Mouse (Mus musculus): ENCODE results near the gene Pptc7. TPM values are rescaled to one million over a fixed set of nuclear protein-coding genes. Genes with fewer than 3 reads are reported as not detected.

The Pptc7 gene
- polyA plus RNA-seq, 2 experiments = 8.9 to 11.5 TPM

- Histone ChIP-seq H3K4me3 (replicated peaks; ENCODE audit: low read length) (no peak overlapping the region), H3K9ac (ENCODE audit: low read depth, low read length, severe bottlenecking) (no peak overlapping the region), H3K27ac (replicated peaks; ENCODE audit: low read depth, low read length) (no peak overlapping the region), H3K27me3 (ENCODE audit: control insufficient read depth, insufficient read depth, low read length) (no peaks in the 10 kb centered on the region), H3K4me2 (replicated peaks; ENCODE audit: low read depth, low read length, severe bottlenecking) (no peak overlapping the region), H3K4me1 (ENCODE audit: control insufficient read depth, insufficient read depth, low read length) (no peaks in the 10 kb centered on the region), H3K36me3 (ENCODE audit: control insufficient read depth, insufficient read depth, low read length) (no peaks in the 10 kb centered on the region), H3K9me3 (ENCODE audit: control insufficient read depth, low read length) (no peaks in the 10 kb centered on the region)
- DNase-seq (ENCODE audit: low spot score) = no peak
- no peak for TF ChIP-seq POLR2A (IDR thresholded peaks at IDR 0.05; ENCODE audit: borderline replicate concordance, extremely low read depth, insufficient read depth, insufficient read length)
- WGBS = 74% methylated on average over 4 of the region's 4 CpGs
- ATAC-seq (ENCODE audit: low FRiP score, low read depth) = no peak
These were observed 61.6 kb downstream of the Pptc7 start for GRCm38 (mm10) chr5:122345777-122346176.

DNA sequence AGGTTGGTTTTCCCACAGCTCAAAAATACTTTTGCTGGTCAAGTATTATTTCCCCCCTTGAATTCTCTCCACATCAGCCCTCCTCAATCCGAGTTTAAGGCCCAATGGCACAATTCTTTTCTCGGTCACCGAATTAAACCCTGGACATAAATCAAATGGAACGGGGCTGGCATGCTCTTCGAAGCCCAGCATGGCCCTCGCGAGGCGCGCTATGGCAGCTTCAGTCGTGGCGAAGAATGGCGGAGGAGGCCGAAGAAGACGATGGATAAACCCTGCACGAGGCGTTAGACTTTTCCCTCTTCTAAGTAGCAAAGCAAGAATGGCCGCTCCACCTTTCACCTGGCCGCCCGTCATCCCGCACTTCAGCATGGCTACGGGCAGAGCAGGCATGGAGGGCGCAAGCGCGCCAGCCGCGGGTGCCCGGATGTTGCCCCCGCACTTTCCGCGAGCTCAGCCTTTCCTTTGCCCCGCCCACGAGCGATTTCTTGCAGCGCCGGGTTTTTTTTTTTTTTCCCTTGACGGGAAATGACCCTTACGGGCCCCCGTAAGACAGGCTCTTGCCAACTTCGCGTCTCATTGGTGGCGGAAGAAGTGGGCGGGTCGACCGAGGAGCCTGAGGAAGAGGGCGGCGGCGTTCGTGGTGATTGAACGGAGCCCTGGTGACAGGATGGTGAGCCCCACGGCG, 69.8 kb downstream of the Pptc7 start, which contains the start of the genes Rad9b and Vps29:
TSS of gene Rad9b (minus strand) at position 427 of the 685 bp plus-strand sequence.
TSS of gene Vps29 (plus strand) at position 563 of the 685 bp plus-strand sequence.
- H3K9me3 ChIP-seq (ENCODE audit: control insufficient read depth, low read length) = no peaks in the 10 kb centered on the region
- H3K9ac ChIP-seq (ENCODE audit: low read depth, low read length, severe bottlenecking) = peak within 1 kb of the TSS; percentile 91
- peak; percentile 93 for ATAC-seq (ENCODE audit: low FRiP score, low read depth)
- DNase-seq (ENCODE audit: low spot score) = peak; percentile 97
- WGBS = 1% methylated on average over 47 of the region's 51 CpGs
- H3K27ac ChIP-seq (replicated peaks; ENCODE audit: low read depth, low read length) = peak within 1 kb of the TSS; percentile 43; the same call in 1 of the 2 replicates
- H3K36me3 ChIP-seq (ENCODE audit: control insufficient read depth, insufficient read depth, low read length) = 0 out of 2 replicates have a peak, but pooled peaks cover 1% of the 10 kb centered on the region
- H3K4me2 ChIP-seq (replicated peaks; ENCODE audit: low read depth, low read length, severe bottlenecking) = peak within 1 kb of the TSS; percentile 79
- no peaks in the 10 kb centered on the region for H3K27me3 ChIP-seq (ENCODE audit: control insufficient read depth, insufficient read depth, low read length)
- peak within 1 kb of the TSS; percentile 94 for H3K4me3 ChIP-seq (replicated peaks; ENCODE audit: low read length)
- H3K4me1 ChIP-seq (ENCODE audit: control insufficient read depth, insufficient read depth, low read length) = peaks cover 6% of the 10 kb centered on the region; the same call in 1 of the 2 replicates
- TF ChIP-seq POLR2A (IDR thresholded peaks at IDR 0.05; ENCODE audit: borderline replicate concordance, extremely low read depth, insufficient read depth, insufficient read length) = peak; percentile 78; the same call in 1 of the 2 replicates

GRCm38 (mm10) chr5:122354492-122355067, 70.4 kb downstream of the Pptc7 start:
- Histone ChIP-seq H3K4me2 (replicated peaks; ENCODE audit: low read depth, low read length, severe bottlenecking) (peak overlapping the region; percentile 79), H3K4me1 (ENCODE audit: control insufficient read depth, insufficient read depth, low read length) (peaks cover 6% of the 10 kb centered on the region; the same call in 1 of the 2 replicates), H3K27me3 (ENCODE audit: control insufficient read depth, insufficient read depth, low read length) (no peaks in the 10 kb centered on the region), H3K27ac (replicated peaks; ENCODE audit: low read depth, low read length) (0 out of 2 replicates have a peak overlapping the region, but pooled peaks have one; percentile 43), H3K4me3 (replicated peaks; ENCODE audit: low read length) (peak overlapping the region; percentile 94), H3K36me3 (ENCODE audit: control insufficient read depth, insufficient read depth, low read length) (peaks cover 4% of the 10 kb centered on the region; the same call in 1 of the 2 replicates), H3K9ac (ENCODE audit: low read depth, low read length, severe bottlenecking) (peak overlapping the region; percentile 91), H3K9me3 (ENCODE audit: control insufficient read depth, low read length) (no peaks in the 10 kb centered on the region)
- no peak for TF ChIP-seq POLR2A (IDR thresholded peaks at IDR 0.05; ENCODE audit: borderline replicate concordance, extremely low read depth, insufficient read depth, insufficient read length)
- DNase-seq (ENCODE audit: low spot score) (no peak), ATAC-seq (ENCODE audit: low FRiP score, low read depth) (peak; percentile 61)
- under 1% methylated on average over 33 of the region's 57 CpGs for WGBS

DNA sequence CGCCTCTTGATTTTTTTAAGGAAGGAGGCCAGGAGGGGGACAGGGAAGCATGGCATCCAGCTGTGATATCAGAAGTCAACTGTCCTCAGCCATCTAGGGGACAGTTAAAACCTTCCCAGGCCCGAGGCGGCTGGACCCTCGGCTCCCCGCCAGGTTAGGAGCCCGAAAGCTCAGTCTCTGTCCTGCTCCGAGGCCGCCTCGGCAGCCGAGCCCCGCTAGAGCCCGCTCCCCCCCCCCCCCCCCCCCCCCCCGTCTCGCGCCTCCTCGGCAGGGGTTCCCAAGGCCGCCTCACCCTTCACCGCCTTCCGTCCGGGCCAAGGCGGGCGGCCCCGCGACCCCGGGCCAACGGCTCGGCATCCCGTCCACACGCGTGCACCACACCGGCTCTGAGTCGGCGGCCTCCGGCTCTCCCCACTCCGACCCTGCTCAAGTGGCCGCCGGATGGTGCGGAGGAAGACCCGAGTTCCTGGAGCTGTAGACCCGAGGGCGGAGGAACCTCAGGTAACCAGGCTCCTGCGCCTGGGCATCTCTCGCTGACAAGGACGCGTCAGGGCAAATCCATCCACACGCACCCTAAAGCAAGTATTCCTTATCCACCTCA, 87.5 kb downstream of the Pptc7 start, which contains the start of gene Gpn3:
TSS of gene Gpn3 (plus strand) at position 286 of the 601 bp plus-strand sequence.
- Histone ChIP-seq H3K27me3 (ENCODE audit: control insufficient read depth, insufficient read depth, low read length) (no peaks in the 10 kb centered on the region), H3K4me3 (replicated peaks; ENCODE audit: low read length) (peak within 1 kb of the TSS; percentile 86), H3K9me3 (ENCODE audit: control insufficient read depth, low read length) (no peaks in the 10 kb centered on the region), H3K4me1 (ENCODE audit: control insufficient read depth, insufficient read depth, low read length) (peaks cover 8% of the 10 kb centered on the region; the same call in 1 of the 2 replicates), H3K27ac (replicated peaks; ENCODE audit: low read depth, low read length) (peak within 1 kb of the TSS; percentile 92), H3K9ac (ENCODE audit: low read depth, low read length, severe bottlenecking) (peak within 1 kb of the TSS; percentile 76), H3K4me2 (replicated peaks; ENCODE audit: low read depth, low read length, severe bottlenecking) (peak within 1 kb of the TSS; percentile 63), H3K36me3 (ENCODE audit: control insufficient read depth, insufficient read depth, low read length) (peaks cover 40% of the 10 kb centered on the region)
- TF ChIP-seq POLR2A (IDR thresholded peaks at IDR 0.05; ENCODE audit: borderline replicate concordance, extremely low read depth, insufficient read depth, insufficient read length) = no peak
- whole genome bisulfite sequencing = 0% methylated on average over 22 of the region's 46 CpGs
- peak; percentile 82 for ATAC-seq (ENCODE audit: low FRiP score, low read depth)
- DNase-seq (ENCODE audit: low spot score) = no peak

GRCm38 (mm10) chr5:122372192-122372769, 88.1 kb downstream of the Pptc7 start, which contains the start of gene Fam216a:
Gene Fam216a, minus strand, starts transcription at chr5:122372364.
- H3K4me3 ChIP-seq (replicated peaks; ENCODE audit: low read length) = peak within 1 kb of the TSS; percentile 86
- peak within 1 kb of the TSS; percentile 92 for H3K27ac ChIP-seq (replicated peaks; ENCODE audit: low read depth, low read length)
- no peaks in the 10 kb centered on the region for H3K27me3 ChIP-seq (ENCODE audit: control insufficient read depth, insufficient read depth, low read length)
- ATAC-seq (ENCODE audit: low FRiP score, low read depth) = peak; percentile 95
- H3K4me1 ChIP-seq (ENCODE audit: control insufficient read depth, insufficient read depth, low read length) = peaks cover 8% of the 10 kb centered on the region; the same call in 1 of the 2 replicates
- whole genome bisulfite sequencing = under 1% methylated on average over 44 of the region's 53 CpGs
- H3K9ac ChIP-seq (ENCODE audit: low read depth, low read length, severe bottlenecking) = peak within 1 kb of the TSS; percentile 76
- no peaks in the 10 kb centered on the region for H3K9me3 ChIP-seq (ENCODE audit: control insufficient read depth, low read length)
- H3K36me3 ChIP-seq (ENCODE audit: control insufficient read depth, insufficient read depth, low read length) = peaks cover 35% of the 10 kb centered on the region
- 0 out of 2 replicates have a peak, but pooled peaks have one; percentile 28 for TF ChIP-seq POLR2A (IDR thresholded peaks at IDR 0.05; ENCODE audit: borderline replicate concordance, extremely low read depth, insufficient read depth, insufficient read length)
- peak within 1 kb of the TSS; percentile 63 for H3K4me2 ChIP-seq (replicated peaks; ENCODE audit: low read depth, low read length, severe bottlenecking)
- DNase-seq (ENCODE audit: low spot score) = peak; percentile 99

All from limb, embryonic 14.5 days (tissue).